Mouse (Mus musculus): ENCODE data around the gene Plekhj1.

Plekhj1 gene

DNA sequence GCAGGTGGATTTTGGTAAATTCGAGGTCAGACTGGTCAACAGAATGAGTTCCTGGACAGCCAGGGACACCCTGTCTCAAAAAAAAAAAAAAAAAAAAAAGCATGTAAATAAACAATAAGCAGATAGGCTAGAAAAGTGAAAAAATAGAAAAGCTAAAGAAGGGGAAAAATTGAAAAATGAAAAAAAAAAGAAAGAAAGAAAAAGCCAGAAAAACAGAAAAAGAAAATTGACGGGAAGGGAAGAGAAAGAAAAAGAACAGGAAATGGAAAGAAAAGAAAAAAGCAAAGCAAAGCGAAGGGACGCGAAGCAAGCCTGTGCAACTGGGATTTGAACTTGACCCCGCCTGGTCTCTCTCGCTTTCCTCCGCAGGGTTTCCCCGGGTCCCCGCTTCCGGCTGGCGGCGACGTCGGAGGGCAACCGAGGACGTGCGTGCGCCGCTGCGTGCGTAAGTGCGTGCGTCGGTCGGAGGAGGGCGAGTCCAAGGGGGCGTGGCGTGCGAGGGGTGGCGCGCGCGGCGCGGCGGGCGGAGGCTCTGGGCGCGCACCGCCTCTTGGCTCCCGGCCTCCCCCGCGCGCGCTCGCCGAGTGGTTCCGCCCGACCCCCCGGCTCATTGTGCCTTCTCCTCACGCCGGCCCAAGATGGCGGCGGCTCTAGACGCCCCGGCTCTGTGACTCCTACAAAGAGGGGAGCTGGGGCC, 43.7 kb downstream of the Plekhj1 start, which contains the start of gene Dot1l:
Dot1l (plus strand) TSS at position 613 of the 697 bp plus-strand sequence.
- in situ Hi-C loops (cut with MboI; ENCODE audit: unreplicated experiment in 2 of 2), result no loop called here

DNA sequence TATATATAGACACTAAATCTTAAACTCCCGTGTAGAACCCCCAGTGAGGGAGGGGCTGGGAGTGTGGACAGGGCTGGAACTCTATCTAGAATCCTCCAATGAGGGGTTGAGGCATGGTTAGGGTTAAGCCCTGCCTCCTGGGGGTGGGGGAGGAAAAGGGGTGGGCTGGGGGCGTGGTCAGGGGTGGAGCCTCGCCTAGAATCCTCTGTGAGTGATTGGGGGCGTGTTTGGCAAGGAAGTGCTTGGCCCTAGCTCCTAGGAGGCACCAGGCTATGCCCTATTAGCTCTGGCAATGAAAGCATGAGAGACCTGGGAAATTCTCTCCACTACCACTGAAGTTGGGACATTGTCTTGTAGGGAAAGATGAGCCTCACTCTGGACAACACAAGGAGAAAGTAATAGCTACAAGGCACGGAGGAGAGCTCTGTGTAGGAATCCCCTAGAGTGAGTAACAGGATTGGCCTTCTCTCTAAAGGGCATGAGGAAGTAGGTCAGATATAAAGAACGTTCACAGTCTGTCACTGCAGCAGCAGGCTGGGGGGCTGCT, 46.3 kb downstream of the Plekhj1 start:
- in situ Hi-C loops (cut with MboI; ENCODE audit: unreplicated experiment in 2 of 2), result no loop called here

DNA sequence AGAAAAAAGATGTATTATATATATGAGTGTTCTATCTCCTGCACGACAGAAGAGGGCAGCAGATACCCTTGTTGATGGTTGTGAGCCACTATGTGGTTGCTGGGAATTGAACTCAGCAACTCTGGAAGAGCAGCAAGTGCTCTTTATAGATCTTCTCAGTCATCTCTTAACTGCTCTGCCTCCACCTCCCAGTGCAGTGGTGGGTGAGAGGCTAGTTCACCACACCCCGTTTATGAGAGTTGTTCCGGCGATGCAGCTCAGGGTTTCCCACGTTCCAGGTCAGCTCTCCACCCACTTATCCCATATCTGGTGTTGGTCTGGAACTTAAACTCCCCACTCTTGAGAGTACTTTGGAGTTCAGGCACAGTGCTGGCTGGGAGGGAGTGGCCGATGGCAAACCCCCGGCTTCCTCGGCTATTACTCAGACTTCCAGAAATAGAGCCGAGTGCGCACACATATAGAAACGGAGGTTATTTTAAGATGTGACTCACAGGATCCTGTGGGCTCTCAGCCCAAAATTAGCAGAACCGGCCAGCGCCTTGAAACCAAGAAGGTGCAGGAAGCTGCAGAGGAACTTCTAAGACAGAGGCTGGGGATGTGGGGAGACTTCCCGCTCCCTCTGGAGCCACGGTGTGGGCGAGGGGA, 47.1 kb downstream of the Plekhj1 start:
- in situ Hi-C loops (cut with MboI; ENCODE audit: unreplicated experiment in 2 of 2), result no loop called here

DNA sequence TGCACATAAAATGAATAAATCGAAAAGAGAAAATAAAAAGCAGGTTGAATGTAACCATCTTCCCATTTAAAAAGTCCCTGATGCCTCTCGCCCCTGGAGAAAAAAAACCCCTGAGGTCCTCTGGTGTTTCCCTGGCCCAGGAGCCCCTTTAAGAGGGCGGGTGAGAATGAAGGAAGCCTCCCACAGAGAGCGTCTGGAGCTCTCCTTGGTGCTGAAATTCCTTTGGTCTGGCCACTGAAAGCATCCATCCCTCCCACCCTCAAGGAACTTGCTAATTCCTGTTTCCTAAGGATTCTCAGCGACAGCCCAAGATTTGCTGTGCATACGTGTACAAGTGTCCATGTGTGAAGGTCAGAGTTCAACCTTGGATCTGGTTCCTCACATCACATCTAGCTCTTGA, 49.8 kb downstream of the Plekhj1 start:
- in situ Hi-C loops (cut with MboI; ENCODE audit: unreplicated experiment in 2 of 2), result loop anchor here (5.0 to 10.0 kb wide), 5 partner anchors 74 to 244 kb away; partner anchors contain the start of gene Klf16 (in 1 of the 2)

DNA sequence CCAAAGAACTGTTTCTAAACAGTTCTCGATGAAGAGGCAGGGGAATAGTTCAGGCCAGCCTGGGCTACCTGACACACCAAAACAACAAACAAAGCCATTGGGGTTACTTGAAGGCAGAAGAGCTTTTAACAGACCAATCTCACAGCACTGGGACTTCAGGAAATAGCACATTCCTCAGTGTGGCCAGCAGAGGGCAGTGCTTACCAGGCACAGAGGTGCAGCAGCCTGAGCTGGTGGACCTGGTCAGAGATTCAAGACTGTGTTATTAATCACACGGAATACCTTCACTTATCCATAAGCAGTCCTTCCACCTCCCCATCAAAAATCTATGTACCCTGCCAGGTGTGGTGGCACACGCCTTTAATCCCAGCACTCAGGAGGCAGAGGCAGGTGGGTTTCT, 51.0 kb downstream of the Plekhj1 start:
- in situ Hi-C loops (cut with MboI; ENCODE audit: unreplicated experiment in 2 of 2), result loop anchor here (5.0 to 10.0 kb wide), 5 partner anchors 75 to 245 kb away; partner anchors contain the start of gene Klf16 (in 1 of the 2)
